In genomic region chr10:123142395-123143050, GRCm38 (mm10) we compare ENCODE assay signal across 18 mouse cellular contexts. TPM values are rescaled to one million over a fixed set of nuclear protein-coding genes. Genes with fewer than 3 reads are reported as not detected.
DNase-seq lines count a peak whose midpoint lies in the region; ATAC-seq lines count a peak whose summit lies in the region.
"Had no signal": no experiment of that assay in that cellular context is flagged by ENCODE, and none has a peak within 500 bp of the region (broad histone marks: within the 10 kb centered on the region; RNA-seq: fewer than 3 reads in every experiment).

No protein-coding gene starts in this region.

- no peaks in the 10 kb centered on the region for H3K27me3 ChIP-seq in midbrain, embryonic 15.5 days (replicated peaks)
- H3K27me3 ChIP-seq: embryonic facial prominence, embryonic 12.5 days; forebrain, embryonic 12.5 days; heart, embryonic 13.5 days; hindbrain, embryonic 15.5 days had no signal

- WGBS in midbrain, embryonic 15.5 days: 91% methylated on average over 5 of the region's 5 CpGs

- no peak for ATAC-seq in midbrain, embryonic 15.5 days (replicated peaks)
- ATAC-seq: forebrain, postnatal 0 days had no signal

- DNase-seq in brain, adult 2 months (ENCODE audit: low read depth, low spot score): peak; percentile 69
- peak; percentile 30 for DNase-seq in cerebellum, adult 8-10 months
- DNase-seq in cerebellum, postnatal 14 days: peak; percentile 56 to 68
- DNase-seq in gonadal fat pad, adult 2 months (ENCODE audit: low read depth): peak; percentile 28
- no peak for DNase-seq in urinary bladder, postnatal 25 days (ENCODE audit: low spot score)
- DNase-seq: adrenal gland, adult 8-10 months; adrenal gland, postnatal 36 days; forebrain, postnatal 0 days; gastrocnemius, adult 2 months; gastrocnemius, postnatal 25 days; heart, adult 11 months; heart, postnatal 36 days; kidney, adult 11 months had no signal

- no peak overlapping the region for H3K4me2 ChIP-seq in midbrain, embryonic 15.5 days
- H3K4me2 ChIP-seq: embryonic facial prominence, embryonic 12.5 days; forebrain, embryonic 12.5 days; heart, embryonic 13.5 days; hindbrain, embryonic 15.5 days had no signal

- H3K4me3 ChIP-seq in midbrain, embryonic 15.5 days: no peak overlapping the region
- H3K4me3 ChIP-seq: embryonic facial prominence, embryonic 12.5 days; forebrain, embryonic 12.5 days; gastrocnemius, adult 2 months; heart, embryonic 13.5 days; hindbrain, embryonic 15.5 days had no signal

- H3K4me1 ChIP-seq in midbrain, embryonic 15.5 days: no peaks in the 10 kb centered on the region
- H3K4me1 ChIP-seq: embryonic facial prominence, embryonic 12.5 days; forebrain, embryonic 12.5 days had no signal

- no peak overlapping the region for H3K27ac ChIP-seq in midbrain, embryonic 15.5 days
- H3K27ac ChIP-seq: embryonic facial prominence, embryonic 12.5 days; forebrain, embryonic 12.5 days; gastrocnemius, adult 2 months; heart, embryonic 13.5 days; hindbrain, embryonic 15.5 days had no signal

- H3K9me3 ChIP-seq in midbrain, embryonic 15.5 days: no peaks in the 10 kb centered on the region
- H3K9me3 ChIP-seq: embryonic facial prominence, embryonic 12.5 days; forebrain, embryonic 12.5 days; heart, embryonic 13.5 days; hindbrain, embryonic 15.5 days had no signal

- 0 out of 2 replicates have a peak, but pooled peaks cover 12% of the 10 kb centered on the region for H3K36me3 ChIP-seq in midbrain, embryonic 15.5 days (replicated peaks)

- H3K9ac ChIP-seq in midbrain, embryonic 15.5 days: no peak overlapping the region
- H3K9ac ChIP-seq: embryonic facial prominence, embryonic 12.5 days; forebrain, embryonic 12.5 days; forebrain, postnatal 0 days; heart, embryonic 13.5 days; hindbrain, embryonic 15.5 days had no signal

RNA-seq across cellular contexts. Expression of gene Usp15, which starts 54.3 kb away (rescaled TPM):
- 9.3 and 11.4 TPM in 2 replicates for polyA plus RNA-seq in gonadal fat pad, adult 2 months (2012; rRNA removed)
- 65.9 and 71.1 TPM in 2 replicates for polyA plus RNA-seq in midbrain, embryonic 15.5 days (2015; fragmentation: Nextera tagmentation; extraction: Ambion mirVana)
